Comparison of ENCODE assay signal across 8 mouse cellular contexts in the genomic region with DNA sequence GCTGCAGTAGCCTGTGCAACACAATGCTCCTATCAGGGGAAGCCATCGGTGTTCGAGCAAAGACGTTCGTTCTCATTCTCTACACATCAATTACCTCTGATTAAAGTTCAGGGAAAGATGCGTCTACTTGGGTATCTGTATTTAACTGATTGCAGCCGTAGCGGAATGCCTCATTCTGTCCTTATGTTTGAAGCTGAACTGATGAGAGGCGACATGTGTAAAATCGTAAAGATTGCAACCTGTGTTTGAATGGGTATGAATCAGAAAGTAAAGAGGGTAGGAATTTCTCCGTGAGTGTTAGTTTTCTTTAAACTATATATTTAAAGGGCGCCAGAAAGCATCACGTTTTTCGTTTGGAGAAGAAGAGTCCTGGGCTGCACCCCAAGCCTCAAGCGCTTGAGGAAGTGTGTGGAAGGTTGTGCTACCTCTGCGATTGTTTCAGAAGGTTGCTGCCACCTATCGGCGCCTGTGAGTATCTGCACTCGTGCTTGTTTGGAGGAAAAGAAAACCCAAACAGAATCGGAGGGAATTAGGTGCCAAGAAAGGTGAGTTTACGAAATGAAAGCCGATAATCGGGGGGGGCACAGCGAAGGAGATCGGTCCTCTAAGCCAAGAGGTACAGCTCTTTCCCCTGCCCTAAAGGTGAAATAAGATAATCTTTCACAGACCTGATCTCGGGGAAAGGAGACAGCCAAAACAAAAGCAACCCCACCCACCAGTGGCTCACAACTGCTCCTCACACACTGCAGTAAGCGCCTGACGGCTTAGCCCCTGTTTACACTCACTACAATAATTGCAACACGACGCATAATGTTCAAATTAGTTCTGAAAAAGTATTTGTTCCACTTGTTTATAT.
DNase-seq lines count a peak whose midpoint lies in the region; ATAC-seq and TF ChIP-seq lines count a peak whose summit lies in the region.

No protein-coding gene starts in this region.

- peak overlapping the region; percentile 50; the same call in 1 of the 2 replicates for H3K27ac ChIP-seq in gastrocnemius, adult 2 months

- peak; percentile 68 for ATAC-seq in inflammation-experienced regulatory T-cells, adult 6 months
- peak; percentile 85 for ATAC-seq in megakaryocyte, adult 5-6 weeks (ENCODE audit: poor library complexity, severe bottlenecking)

- intact Hi-C loops in gastrocnemius, adult 2 months (cut with DNase I): no loop called here

- peak; percentile 52 for DNase-seq in adipocyte (ENCODE audit: low spot score)
- DNase-seq in cerebellum, postnatal 14 days: peak; percentile 85 to 86
- DNase-seq in gastrocnemius, adult 2 months: peak; percentile 65
- peak; percentile 15 to 16 for DNase-seq in left cerebral cortex, adult 8-10 months (ENCODE audit: low spot score in 2 of 2)
- peak; percentile 54 to 78 for DNase-seq in right cerebral cortex, adult 2 months (ENCODE audit: low spot score in 2 of 2)
- DNase-seq in yolk sac, embryonic 10.5 days (ENCODE audit: low spot score): peak; percentile 42

- H3K4me3 ChIP-seq in gastrocnemius, adult 2 months: peak overlapping the region; percentile 72

- TF ChIP-seq CTCF in gastrocnemius, adult 2 months (IDR thresholded peaks at IDR 0.05): peak; percentile 80

Comparison
In these comparisons a context has a peak if more than half of its experiments do, and no peak if none do; other contexts are left out.
1. Peak in every context shown above with its lines: DNase-seq, ATAC-seq, H3K4me3 ChIP-seq and H3K27ac ChIP-seq.
2. DNase-seq: peak in every context shown above with its lines; median percentile 86 in cerebellum, postnatal 14 days; 66 in right cerebral cortex, adult 2 months; 65 in gastrocnemius, adult 2 months; 52 in adipocyte; 42 in yolk sac, embryonic 10.5 days; 16 in left cerebral cortex, adult 8-10 months.